Mouse (Mus musculus) cerebellum, adult 11 months (tissue): Measurements from ENCODE around the gene Scel.
"Not testable (repeated sequence)": the region's sequence is repeated elsewhere in the genome, so short reads cannot be mapped to it uniquely, and the experiment has no call there.

Source experiments
- DNase-seq: peaks from one replicate; pipeline ENCODE4 v3.0.0; 2022

Scel gene

GRCm38 (mm10) chr14:103512802-103513472 lies at the start of gene Scel:
Scel (plus strand) TSS chr14:103513342.
- no peak for DNase-seq

GRCm38 (mm10) chr14:103468691-103469463 lies 44.3 kb upstream of the Scel start:
- DNase-seq, result no peak

DNA sequence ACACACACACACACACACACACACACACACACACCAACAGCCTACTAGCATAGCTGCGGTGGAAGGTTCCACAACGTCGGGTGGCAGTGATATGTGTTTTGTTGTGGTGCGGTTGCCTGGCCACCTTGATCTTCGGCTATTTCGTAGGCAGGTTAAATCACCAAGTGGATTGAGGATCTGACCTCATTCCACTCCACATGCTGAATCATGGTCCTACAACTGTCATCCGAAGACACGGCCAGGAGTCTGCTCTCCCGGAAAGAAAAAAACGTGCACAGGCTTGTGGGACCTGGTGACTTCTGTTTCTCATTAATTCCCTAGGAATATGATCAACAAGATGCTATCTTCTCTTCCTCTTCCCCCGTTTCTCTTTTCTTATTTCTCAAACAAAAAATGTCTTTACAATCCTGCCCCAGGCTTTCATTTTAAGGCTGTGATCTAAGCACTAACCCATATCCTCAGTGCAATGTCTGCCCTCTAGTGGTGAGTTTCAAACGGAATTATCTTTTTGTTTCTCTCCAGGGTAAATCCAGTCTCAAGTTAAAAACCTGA lies 43.6 kb upstream of the Scel start:
- peak; percentile 57 for DNase-seq

- DNase-seq, result no peak
Measured at GRCm38 (mm10) chr14:103471074-103471778, 41.9 kb upstream of the Scel start.

GRCm38 (mm10) chr14:103471806-103472553 lies 41.2 kb upstream of the Scel start:
- peak; percentile 74 for DNase-seq

DNA sequence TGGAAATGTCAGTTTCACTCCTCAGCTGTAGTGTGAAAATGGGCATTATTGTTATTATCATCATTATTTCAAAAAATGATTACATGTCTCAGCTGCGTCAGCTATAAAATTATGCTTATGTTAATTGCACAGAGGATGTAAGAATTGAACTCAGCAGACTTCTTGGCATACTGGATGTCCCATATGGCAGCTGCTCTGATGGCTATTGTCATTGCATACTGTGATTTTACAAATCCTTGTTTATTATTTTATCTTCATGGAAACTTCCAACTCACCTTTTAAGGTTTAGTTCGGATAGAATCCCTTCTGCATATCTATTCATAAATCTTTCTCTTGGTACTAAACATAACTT lies 40.6 kb upstream of the Scel start:
- DNase-seq, result no peak

DNA sequence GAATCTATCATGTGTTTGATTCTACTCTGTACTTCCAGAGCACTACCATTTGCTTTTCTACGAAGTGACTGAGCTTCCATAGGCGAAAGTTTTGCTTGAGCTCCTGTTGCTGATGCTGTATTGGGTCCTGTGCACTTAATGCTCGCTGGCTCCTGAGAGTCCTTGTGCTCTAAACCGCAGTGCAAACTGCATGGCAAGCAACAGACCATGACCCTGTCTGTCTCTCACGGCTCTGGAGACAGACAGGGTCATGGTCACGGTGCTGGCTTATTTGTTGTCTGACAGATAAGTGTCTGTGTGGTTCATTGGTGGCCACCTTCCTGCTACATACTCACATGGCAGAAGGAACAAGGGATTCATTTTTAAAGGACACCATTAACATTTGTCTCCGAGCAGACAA lies 37.8 kb upstream of the Scel start:
- no peak for DNase-seq

GRCm38 (mm10) chr14:103476232-103476631 lies 36.9 kb upstream of the Scel start:
- not testable (repeated sequence) for DNase-seq

DNA sequence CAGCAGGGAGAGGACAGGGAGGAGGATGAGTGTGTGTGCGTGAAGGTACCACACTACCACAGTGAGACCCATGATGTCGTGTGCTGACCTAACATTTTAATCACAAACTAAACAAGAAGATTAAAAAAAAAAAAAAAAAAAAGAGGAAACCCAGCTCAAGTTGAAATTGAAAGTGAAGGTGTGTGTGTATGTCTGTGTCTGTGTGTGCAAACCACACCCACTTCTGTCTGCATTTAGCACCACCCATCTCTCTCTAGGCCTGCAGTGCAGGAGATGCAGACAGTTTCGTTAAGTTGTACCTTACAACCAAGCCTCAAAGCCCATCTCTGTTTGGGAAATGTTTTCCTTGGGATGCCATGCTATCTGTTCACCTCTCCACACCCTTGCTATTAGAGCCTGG lies 35.9 kb upstream of the Scel start:
- no peak for DNase-seq

DNA sequence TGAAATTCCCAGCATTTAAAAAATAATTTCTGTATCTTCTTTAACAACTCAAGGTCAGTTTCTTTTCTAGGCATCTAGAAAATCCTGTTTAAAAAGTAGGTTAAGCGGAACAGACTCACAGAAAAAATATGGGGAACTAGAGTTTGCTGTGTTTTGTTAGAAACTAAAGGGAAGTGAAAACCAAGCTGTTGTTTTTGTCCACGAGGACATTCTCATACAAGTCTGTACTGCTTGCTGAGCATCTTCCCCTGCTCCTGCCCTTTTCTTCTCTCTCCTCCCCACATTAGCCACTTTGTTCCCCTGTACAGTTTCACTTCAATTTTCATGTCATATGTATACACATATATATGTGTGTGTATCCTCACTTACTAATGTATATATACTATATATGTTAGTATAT lies 35.2 kb upstream of the Scel start:
- no peak for DNase-seq

DNA sequence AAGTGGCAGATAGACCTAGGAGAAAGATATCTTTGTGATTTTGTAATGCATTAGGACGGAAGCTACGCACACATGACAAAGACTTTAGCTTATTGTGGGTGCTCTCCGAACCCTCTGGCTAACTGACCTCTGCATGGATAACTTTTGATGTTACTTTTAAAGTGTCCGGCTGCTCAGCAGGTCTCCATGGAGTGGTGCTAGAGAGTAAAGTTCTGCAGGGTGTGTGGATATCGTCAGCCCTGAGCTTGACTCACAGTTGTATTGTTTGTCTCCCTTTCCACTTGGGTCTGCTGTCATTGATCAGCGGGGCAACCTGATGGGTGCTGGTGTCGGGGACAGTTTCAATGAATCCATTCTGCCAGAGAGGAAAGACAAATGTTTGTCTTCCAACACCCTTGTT lies 33.7 kb upstream of the Scel start:
- no peak for DNase-seq

GRCm38 (mm10) chr14:103481514-103481913 lies 31.6 kb upstream of the Scel start:
- DNase-seq, result no peak

GRCm38 (mm10) chr14:103485671-103486070 lies 27.5 kb upstream of the Scel start:
- DNase-seq, result no peak

GRCm38 (mm10) chr14:103486974-103487373 lies 26.2 kb upstream of the Scel start:
- DNase-seq, result no peak

DNA sequence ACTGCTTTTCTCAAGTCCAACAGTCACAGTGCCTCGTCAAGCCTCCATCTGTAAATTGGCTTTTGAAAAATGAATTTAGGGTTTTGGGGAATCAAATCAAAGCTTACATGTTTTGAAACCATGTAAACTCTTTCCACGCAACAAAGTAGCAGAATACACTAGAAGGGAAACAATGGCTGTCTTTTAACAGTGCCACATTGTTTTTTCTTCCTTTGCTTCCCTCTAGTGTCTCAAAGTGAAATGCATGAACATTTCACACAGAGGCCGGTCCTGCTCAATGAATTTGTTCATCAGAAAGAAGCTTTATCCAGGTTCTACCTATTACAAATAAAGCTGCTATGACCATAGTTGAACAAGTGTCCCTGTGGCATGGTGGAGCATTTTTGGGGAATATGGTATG lies 24.5 kb upstream of the Scel start:
- DNase-seq, result no peak

DNA sequence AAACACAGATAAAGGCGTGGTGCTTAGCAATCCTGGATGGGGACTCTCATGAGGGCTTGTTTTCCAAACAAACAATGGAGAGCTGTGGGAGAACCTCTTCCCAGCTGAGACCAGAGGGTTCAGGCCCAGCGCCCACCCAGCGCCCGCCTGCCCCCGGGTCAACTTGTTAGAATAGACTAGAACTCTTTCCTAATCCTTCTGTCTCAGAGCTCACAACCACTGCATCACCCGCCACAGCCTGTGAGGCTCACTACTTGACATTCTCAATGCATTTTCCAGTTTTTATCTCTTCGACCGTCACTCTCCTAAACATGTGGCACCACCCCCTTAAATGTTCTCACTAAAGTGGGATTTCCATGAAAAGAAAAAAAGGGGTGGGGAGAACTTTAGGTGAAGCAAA lies 14.9 kb upstream of the Scel start:
- no peak for DNase-seq

- DNase-seq, result no peak
Measured at GRCm38 (mm10) chr14:103498613-103499012, 14.5 kb upstream of the Scel start.

DNA sequence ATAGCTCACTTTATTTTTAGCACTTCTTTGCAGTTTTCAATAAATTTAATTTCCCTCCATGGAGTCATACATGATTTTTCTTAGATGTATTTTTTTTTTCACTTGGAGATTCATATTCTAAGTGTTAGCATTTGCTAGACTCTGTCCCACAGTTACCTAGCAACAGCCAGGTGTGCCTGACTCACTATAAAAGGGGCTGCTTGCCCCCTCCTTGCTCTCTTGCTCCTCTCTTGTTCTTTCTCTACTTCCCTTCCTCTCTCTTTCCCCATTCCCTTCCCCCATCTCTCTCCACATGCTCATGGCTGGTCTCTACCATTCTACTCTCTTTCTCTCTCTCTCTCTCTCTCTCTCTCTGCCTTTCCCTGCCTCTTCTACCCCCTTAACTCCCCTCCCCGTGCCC lies 14.1 kb upstream of the Scel start:
- no peak for DNase-seq

DNA sequence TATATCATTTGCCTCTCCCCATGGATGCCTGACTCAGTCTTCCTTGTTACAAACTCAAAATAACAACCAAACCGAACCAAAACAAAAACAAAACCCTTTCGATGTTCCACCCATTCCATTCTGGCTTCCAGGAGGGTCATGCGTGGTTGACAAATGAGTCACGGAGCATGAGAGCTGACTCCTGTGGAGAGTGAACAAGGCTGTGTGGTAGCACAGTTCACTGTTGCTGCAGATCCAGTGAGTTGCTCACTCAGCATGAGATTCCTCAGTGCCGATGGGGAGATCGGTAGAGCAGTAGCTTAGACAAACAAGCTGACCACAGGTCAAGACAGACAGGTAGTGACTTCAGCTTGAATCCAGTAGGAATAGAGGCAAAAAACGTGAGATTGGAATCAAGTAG lies 12.8 kb upstream of the Scel start:
- DNase-seq, result no peak

GRCm38 (mm10) chr14:103500941-103501340 lies 12.2 kb upstream of the Scel start:
- no peak for DNase-seq

DNA sequence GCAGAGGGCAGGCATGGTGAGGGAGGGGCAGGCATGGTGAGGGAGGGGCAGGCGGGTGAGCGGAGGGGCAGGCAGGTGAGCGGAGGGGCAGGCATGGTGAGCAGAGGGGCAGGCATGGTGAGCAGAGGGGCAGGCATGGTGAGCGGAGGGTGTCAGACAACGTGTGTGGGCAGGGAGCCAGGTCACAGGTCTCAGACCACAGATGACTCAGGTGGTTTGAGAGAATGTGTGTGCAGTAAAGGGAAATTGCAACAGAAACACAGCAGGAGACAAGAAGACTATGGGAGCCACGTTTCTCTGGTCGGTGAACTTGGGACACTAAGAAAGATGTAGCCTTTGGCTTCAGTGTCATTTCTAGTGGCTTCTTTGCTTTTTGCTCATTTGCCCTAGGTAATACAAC lies 8.6 kb upstream of the Scel start:
- no peak for DNase-seq

DNA sequence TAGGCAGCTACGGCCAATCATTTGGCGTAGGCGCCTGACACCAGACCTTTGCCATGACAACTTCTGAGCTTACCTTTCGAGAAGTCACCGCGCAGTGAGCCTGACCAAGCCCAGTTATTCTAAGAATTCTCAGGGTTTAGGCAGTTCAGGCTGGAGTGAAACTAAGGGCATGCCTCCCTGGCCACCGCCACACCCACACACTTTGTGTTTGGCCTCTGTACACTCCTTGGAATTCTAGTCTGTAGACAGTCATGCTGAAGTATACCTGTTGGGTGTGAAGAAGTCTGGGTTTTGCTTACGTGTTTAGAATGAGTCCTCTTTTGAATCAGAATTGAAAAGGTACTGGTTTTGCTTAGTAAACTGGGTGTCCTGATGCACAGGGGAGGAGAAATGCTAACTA lies 3.6 kb upstream of the Scel start:
- DNase-seq, result no peak

DNA sequence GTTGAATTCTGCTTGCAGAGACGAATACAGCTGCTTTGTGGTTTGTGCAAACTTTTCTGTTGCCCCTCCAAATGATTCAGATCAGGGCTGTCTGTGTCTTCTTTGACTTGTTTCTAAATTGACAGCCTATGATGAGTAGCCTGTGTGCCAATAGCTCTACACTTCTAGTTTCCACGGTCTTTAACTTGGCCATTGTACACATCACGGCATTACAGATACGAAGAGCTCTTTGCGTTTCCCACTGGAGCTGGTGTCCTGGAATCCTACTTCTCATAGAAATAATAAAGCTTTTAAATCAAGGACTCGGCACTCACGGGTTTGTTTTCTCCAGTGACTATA lies 300 bp downstream of the Scel start:
- DNase-seq, result no peak
